Mouse (Mus musculus): ENCODE results near the gene Adcy7.

The Adcy7 gene

DNA sequence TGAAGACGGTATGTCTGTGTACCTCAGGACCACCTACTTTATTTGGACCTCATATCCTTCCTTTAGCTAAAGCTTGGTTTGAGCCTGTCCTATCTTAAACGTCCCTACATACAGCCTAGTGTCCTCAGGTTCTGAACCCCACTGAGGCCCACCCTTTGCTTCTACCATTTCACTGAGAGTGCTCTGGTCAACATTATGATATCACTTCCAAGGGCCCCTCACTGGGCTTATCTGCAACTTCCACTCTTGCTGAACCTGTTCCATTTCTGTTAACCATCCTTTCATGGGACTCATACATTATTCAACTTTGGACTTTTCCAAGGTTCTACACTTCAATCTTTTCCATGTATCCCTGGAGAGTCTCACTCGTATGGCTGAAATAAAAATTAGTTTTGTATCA, 62.8 kb downstream of the Adcy7 start:
- no peak for DNase-seq (ENCODE audit: low spot score)

DNA sequence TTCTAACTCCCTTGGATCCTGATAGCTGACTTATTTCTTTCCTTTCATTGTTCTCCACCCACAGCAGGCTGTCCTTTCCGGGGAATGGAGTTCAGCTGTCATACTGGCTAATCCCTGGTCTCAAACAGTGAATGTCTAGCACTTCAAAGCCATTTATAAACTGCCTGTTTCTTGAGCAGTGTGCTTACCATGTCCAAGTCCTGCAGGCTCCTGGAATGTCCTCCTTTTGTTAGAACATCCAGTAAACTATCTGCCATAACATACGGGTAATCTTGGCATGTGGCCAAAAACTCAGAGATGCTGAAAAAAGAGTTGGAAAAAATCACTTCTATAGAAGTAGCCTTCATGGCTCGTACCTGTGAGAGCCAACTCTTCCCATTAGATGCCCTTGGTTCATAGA, 67.0 kb downstream of the Adcy7 start:
- DNase-seq (ENCODE audit: low spot score): no peak

DNA sequence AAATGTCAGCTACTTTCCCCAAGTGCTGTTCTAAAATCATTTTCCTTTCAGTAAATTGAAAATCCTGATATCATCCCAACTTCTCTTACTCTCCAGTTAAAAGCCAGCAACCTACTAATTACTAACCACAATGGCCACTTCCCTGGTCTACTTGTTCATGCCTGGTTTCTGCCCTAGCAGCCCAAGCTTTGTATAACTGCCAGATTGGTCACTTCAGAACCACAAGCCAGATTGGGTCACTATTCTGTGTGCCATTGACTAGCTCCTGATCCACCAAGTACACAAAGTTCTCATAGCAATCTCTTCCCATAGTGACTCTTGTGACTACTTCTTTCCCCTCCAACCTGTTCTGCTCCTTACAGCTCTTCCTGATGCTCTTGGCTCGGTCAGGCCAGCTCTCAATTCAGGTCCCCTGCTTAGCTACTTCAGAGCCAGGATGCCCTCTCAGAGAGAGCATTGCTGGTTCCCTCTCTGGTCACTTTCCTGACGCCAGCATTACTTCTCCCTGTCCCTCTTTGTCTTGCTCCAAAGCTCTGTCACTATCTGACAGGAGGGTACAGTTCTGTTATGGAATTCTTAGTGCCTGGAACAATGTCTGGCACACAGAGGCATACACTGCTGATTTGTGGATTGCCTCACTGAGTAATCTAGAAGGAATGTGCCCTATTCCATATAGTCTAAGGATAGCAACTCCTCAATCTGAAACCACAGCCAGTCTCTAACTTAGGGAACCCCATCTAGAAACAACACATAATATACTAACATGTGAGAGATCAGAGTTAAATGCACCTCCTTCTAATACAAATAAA, 67.9 kb downstream of the Adcy7 start:
- DNase-seq (ENCODE audit: low spot score): no peak

DNA sequence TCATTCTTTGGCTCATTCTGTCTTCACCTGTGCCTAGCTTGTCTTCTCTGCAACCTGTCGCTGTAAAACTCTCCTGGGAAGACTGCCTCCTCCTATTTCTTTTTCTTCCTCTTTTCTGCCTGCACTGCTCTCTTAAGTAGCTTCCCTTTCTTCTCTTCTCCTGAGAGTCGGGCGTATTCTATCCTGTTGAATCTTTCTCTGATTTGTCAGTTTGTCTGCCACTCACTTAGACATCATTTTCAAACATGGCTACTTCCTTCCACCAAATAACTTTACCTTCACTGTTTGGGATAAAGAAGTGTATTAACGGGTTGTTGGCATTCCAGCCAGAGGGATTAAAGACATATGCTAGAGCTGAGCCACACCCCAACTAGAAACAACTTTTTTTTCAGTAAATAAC, 69.8 kb downstream of the Adcy7 start:
- DNase-seq (ENCODE audit: low spot score): no peak

DNA sequence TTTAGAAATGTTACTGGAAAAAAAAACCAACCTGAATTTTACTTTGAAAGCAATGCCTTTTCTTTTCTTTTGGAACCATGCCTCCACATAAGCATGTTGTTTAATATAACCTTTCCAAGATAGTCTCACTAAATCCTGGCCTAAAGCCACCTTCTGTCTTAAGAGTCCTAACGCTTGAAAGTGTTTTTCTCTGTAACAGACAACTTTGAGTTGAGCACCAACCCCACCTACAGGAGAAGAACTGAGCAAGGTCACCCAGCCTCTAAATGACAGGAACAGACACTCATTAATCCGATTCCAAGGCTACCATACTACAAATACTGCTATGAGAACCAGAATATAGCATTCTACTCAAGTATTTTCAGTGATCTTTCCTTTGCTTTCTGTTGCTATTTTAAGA, 76.8 kb downstream of the Adcy7 start:
- DNase-seq (ENCODE audit: low spot score): no peak

DNA sequence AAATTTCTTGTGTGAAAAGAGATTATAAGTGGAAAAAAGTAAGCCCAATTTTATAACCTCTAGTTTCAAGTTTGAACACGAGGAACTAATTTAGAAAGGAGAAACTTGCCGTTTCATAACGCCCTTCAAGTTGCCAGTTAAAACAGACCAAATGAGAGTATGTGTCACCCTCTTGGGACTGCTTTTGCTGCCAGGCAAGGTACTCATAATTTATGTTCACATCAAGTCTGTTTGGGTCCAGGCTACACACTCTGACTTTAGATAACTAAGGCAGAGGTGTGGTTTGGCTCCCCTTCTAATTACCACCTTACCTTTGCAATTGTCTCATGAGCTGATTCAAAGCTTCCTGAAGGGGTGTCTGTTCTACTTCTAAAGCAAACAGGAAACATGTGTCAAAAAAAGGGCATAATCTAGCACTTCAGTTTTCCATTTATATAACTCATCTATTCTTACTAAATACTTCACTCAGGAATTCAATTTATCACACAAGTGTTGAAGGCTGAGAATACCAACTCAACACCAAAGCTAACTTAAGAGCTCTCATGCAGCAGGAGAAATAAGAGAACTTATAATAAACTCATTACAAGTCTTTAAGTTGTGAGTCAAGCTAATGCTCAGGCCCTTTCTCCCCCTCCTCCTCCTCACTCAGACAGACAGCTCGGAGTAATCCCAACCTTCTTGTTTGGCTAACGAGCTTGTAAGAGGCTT, 85.2 kb downstream of the Adcy7 start:
- DNase-seq (ENCODE audit: low spot score): no peak

DNA sequence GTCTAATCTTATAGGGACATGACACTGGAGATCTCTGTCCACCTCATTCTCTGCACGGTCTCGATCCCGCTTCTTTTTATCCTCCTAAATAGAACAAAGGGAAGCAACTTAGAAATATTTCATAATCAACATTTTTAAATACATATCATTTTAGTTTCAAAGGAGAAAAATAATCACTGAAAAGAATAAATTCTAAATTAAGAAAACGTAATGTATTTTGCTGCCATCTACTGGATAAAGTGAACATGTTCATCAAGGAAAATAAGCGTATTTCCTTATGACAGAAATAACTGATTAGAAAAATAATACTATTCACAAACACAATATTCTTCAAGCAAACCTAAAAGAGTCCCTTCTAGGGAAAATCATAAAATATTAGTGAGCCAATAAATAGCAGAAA, 85.7 kb downstream of the Adcy7 start:
- no peak for DNase-seq (ENCODE audit: low spot score)

DNA sequence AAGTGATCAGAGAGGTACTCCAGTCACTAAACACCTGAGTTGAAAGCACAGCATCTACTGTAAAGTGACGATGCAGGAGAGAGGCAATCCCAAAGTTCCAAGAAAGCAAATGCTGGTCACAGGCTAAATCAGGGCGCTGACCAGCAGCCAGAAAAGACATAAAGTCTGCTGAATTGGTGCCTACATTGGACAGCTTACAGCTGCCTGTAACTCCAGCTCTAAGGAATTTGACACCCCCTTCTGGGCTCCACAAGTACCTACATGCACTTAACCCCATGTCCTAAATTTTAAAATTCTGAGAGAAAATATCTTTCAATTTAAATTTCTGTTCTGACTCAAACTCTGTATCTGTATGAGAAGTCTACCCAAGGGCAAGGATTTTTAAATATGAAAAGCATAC, 87.8 kb downstream of the Adcy7 start:
- DNase-seq (ENCODE audit: low spot score): no peak

DNA sequence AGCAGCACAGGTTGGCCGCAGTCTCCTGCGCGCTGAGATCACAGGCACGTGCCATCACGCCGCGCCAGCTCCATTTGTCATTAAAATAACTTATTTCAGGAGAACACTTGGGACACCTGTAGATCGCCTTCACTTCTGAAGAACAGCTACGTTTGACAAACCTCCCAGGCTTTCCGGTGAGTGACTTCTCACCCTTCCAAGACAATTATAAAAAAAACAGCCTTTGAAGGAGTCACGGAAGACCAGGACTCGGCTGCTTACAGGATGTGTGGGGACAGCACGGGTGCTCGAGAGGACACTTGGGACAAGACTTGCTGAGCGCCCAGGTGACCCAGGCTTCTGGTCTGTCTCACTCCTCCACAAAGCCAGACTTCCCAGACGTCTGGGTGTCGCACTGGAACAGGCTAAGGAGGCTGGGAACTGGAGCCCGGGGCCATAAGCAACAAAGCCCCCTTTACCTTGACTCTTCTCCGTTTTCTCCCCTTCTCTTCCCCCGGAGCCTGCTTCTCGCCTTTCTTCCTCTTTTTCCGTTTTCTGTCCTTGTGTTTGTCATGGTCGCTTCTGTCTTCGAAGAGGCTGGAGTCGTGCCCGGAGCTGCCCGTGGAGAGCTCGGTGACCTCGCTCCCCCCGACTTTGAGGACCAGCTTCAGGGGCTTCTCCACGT, 89.0 kb downstream of the Adcy7 start:
- DNase-seq (ENCODE audit: low spot score): no peak

DNA sequence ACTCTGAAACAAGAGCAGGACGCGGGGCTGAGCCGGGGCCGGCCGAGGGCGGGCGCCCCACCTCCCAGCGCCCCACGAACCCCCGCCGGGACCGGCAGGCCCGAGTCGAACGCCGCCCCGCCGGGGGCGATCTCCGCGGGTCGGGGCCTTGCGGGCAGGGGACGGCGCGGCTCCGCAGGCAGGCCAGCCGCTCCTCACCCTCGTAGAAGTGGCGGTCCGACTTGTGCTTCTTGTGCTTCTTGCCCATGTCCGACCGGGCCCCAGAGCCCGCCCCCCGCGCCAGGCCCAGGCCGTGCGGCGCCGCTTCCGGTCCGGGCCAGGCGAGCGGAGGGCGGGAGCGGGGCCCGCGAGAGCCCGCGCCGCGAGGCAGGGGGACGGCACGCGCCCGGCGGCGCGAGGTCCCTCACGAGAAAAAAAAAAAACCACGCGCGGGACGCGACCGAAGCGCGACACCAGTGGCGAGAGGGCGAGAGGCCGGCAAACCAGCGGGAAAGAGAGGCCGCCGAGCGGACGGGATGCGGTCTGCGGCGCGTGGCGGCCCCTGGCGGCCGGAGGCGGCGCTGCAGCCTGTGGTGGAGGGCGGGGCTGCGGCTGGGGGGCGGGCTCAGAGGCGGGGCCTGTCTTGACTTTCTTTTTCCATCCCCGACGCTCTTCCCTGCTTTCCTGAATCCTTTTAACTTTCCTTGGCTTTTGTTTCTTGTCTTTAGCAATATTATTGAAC, 89.7 kb downstream of the Adcy7 start, which contains the start of gene Brd7:
Brd7 (minus strand) TSS at position 487 of the 721 bp plus-strand sequence.
- DNase-seq (ENCODE audit: low spot score): peak; percentile 55

DNA sequence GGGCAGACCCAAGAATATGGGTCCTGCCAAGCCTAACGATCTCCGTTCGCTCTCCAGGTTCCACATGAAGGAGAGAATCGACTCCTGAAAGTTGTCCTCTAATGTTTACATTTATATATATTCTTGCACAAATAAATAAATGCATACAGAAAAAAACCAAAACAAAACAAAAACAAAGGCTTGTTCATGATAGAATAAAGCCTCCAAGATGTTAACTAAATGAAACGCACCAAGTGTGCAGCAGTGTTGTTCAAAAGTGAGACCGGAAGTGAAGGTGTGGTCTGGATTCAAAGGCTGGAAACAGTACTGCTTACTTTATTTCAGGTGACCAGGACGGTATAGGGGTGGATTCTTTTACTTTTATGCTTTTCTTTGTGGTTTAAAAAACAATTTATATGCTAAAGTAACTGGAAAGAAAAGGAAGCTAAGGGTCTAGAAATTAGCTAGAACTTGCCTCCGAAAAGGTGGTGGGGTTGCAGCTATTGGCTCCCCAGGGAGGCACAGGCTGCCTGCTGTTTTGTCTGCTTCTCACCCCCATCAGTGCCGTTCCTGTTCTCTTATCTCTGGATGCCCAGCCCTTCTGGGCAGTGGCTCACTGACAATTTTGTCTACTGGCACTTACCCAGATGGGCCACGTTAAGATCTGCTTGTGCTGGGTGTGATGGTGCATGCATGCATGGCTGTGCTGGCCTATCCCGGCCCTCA, 90.4 kb downstream of the Adcy7 start:
- no peak for DNase-seq (ENCODE audit: low spot score)

DNA sequence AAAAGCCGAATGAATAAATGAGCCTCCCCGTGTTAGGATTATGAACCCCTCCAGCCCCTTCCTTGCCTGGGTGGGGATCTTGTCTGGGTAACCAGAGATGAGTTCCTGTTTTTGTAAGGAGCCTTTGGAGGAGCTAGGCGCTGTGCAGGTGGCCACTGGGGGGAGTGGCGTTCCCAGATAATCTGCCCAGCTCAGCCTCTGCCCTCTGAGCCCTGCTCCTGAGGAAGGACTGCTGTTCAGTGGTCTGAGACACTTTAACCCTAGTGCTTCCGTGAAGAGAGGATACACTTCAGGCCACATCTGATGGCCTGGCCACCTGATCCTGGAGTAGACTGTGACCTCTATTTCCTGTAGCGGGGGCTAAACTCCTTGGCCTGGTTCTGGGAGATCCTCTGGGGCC, 97.0 kb downstream of the Adcy7 start:
- no peak for DNase-seq (ENCODE audit: low spot score)

DNA sequence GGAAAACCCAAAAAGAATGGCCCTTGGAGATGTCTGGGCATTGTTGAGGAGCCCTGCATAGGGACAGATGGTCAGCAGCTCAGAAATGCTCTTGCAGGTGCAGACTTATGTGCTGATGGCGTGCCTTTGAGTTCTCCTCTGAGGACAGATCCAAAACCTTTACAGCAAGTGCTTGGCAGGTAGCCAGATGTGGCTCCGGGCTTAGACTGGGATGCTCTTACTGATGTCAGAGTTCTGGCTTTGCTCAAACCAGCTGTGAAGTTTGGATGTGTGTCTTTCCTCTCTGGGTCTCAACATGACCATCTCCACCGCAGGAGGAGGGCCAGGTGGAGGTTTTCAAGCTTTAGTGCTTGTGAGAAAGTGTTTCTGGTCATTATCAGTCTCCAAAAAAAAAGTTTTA, 97.6 kb downstream of the Adcy7 start:
- DNase-seq (ENCODE audit: low spot score): no peak

DNA sequence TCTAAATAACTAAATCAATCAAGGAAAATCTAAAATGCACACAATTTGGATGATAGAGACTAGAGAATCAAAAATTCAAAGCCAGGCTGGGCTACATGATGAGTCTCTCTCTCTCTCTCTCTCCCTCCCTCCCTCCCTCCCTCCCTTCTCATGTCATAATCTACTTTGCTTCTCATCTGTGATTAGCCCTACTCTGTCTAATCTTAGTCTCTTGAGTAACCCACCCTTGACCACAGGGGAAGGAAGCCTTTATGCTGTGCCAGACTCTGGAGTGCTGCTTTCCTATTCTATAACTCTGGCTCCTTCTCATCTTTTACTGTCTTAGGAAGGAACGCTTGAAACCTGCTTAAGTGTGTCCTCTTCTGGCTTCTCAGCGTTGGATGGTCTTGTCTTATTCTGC, 99.3 kb downstream of the Adcy7 start:
- DNase-seq (ENCODE audit: low spot score): no peak

DNA sequence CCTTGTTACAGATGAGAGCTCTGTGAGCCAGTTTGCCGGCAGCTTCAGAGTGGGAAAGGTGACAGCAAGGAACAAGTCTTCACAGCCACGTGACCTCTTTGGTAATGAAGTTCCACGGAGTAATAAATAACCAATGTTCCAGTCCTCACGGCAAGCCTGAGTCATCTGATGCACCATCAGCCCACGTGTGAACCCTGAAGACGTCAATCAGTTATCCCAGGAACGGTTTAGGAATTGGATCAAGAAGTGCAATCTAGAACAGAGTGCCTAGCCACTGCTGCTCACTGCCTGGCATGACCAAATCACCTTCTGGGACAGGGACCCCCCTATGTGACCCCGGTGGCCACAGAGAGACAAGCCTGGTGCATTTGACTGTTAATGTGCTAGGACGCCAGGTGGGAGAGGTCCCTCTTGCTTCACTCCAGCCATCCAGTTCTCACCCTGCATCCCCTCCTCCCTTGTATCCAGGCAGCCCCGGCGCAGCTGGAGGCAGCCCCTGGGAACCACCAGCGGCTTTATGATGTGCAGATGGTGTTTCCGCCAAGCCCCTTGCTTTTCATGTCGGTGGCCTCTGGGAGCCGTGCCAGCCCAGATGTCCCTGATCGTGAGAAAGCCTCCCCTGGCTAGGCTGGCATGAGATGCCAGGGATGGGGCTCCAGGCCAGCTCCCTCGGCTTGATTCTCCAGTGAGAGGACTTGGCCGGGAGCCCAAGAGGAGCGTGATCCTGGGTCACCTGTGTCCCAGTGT, 104.8 kb downstream of the Adcy7 start:
- DNase-seq (ENCODE audit: low spot score): no peak

Data from urinary bladder, postnatal 10 days (tissue).